Mouse (Mus musculus) embryonic facial prominence, embryonic 15.5 days (tissue): ENCODE measurements around the gene Trpc4ap. TPM values are rescaled to one million over a fixed set of nuclear protein-coding genes. Genes with fewer than 3 reads are reported as not detected.
A peak's percentile ranks its signal among the peaks of the same experiment; 100 is the strongest.
"Not testable (repeated sequence)": the region's sequence is repeated elsewhere in the genome, so short reads cannot be mapped to it uniquely, and the experiment has no call there.

ENCODE experiments used
- ATAC-seq: fragments of 200-750 bp; cut with Nextera tagmentation; 2 replicates; pipeline ENCODE4 v1.8.0; 2017; ENCODE audit warnings: low read depth, moderate TSS enrichment; ENCODE audit not compliant: insufficient number of reproducible peaks, low FRiP score, low TSS enrichment
- H3K27ac ChIP-seq: fragments of 300-500 bp; sonication (generic); replicated peaks from 2 replicates; pipeline ENCODE4 v1.5.1; 2015; ENCODE audit warnings: mild to moderate bottlenecking, inconsistent platforms
- H3K27me3 ChIP-seq: fragments of 300-500 bp; sonication (generic); 2 replicates; pipeline ENCODE4 v1.6.1; 2015; ENCODE audit warnings: inconsistent platforms
- H3K36me3 ChIP-seq: fragments of 300-500 bp; sonication (generic); 2 replicates; pipeline ENCODE4 v1.6.1; 2015; ENCODE audit warnings: mild to moderate bottlenecking, inconsistent platforms
- H3K4me1 ChIP-seq: fragments of 300-500 bp; sonication (generic); 2 replicates; pipeline ENCODE4 v1.6.1; 2015; ENCODE audit warnings: inconsistent platforms
- H3K4me2 ChIP-seq: fragments of 300-500 bp; sonication (generic); replicated peaks from 2 replicates; pipeline ENCODE4 v1.6.1; 2015; ENCODE audit warnings: mild to moderate bottlenecking, inconsistent platforms
- H3K4me3 ChIP-seq: fragments of 300-500 bp; sonication (generic); replicated peaks from 2 replicates; pipeline ENCODE4 v1.5.1; 2015; ENCODE audit warnings: mild to moderate bottlenecking, inconsistent platforms
- H3K9ac ChIP-seq: fragments of 300-500 bp; sonication (generic); 2 replicates; pipeline ENCODE4 v1.6.1; 2015; ENCODE audit warnings: inconsistent platforms
- H3K9me3 ChIP-seq: fragments of 300-500 bp; sonication (generic); replicated peaks from 2 replicates; pipeline ENCODE4 v1.6.1; 2016; ENCODE audit warnings: inconsistent platforms
- WGBS: fragments of 180-500 bp; shearing (Covaris S2); methylation state at CpG from one replicate; pipeline ENCODE4 v1.1.7; 2015; 5-methylcytosine and 5-hydroxymethylcytosine counted together
- polyA plus RNA-seq: library from polyadenylated mRNA; unstranded; fragments of >200 nt; fragmentation: Nextera tagmentation; extraction: Ambion mirVana; gene quantifications from 2 replicates; pipeline ENCODE4 v1.2.1, GENCODE M21; 2015

The Trpc4ap gene
- polyA plus RNA-seq, 1 experiment from 2014 or later = 137 TPM

- Histone ChIP-seq H3K36me3 (no peaks in the 10 kb centered on the region), H3K4me2 (no peak overlapping the region), H3K4me3 (no peak overlapping the region), H3K9me3 (no peaks in the 10 kb centered on the region), H3K27ac (no peak overlapping the region), H3K27me3 (peaks cover 8% of the 10 kb centered on the region; the same call in 1 of the 2 replicates), H3K9ac (no peak overlapping the region), H3K4me1 (peaks cover 12% of the 10 kb centered on the region)
- ATAC-seq = no peak
- 81% methylated on average over 9 of the region's 9 CpGs for WGBS
Measured at GRCm38 (mm10) chr2:155611834-155612550, 80.2 kb downstream of the Trpc4ap start.

GRCm38 (mm10) chr2:155610978-155611377, 81.2 kb downstream of the Trpc4ap start, which contains the start of gene Myh7b:
Gene Myh7b, plus strand, starts transcription at chr2:155611212.
- no peak for ATAC-seq
- WGBS = 39% methylated on average over 4 of the region's 4 CpGs
- H3K27ac ChIP-seq = no peak within 1 kb of the TSS
- H3K4me2 ChIP-seq = no peak within 1 kb of the TSS
- H3K36me3 ChIP-seq = no peaks in the 10 kb centered on the region
- H3K9me3 ChIP-seq = no peaks in the 10 kb centered on the region
- no peak within 1 kb of the TSS for H3K4me3 ChIP-seq
- H3K4me1 ChIP-seq = peaks cover 12% of the 10 kb centered on the region
- H3K9ac ChIP-seq = no peak within 1 kb of the TSS
- peaks cover 8% of the 10 kb centered on the region; the same call in 1 of the 2 replicates for H3K27me3 ChIP-seq

- no peak overlapping the region for H3K4me3 ChIP-seq
- H3K4me2 ChIP-seq = no peak overlapping the region
- H3K9ac ChIP-seq = no peak overlapping the region
- WGBS = 82% methylated on average over 4 of the region's 4 CpGs
- H3K27me3 ChIP-seq = no peaks in the 10 kb centered on the region
- no peaks in the 10 kb centered on the region for H3K9me3 ChIP-seq
- no peak overlapping the region for H3K27ac ChIP-seq
- no peaks in the 10 kb centered on the region for H3K4me1 ChIP-seq
- peak; percentile 41 for ATAC-seq
- H3K36me3 ChIP-seq = no peaks in the 10 kb centered on the region
Measured at GRCm38 (mm10) chr2:155606360-155606759, 85.8 kb downstream of the Trpc4ap start.

GRCm38 (mm10) chr2:155605236-155605589, 87.0 kb downstream of the Trpc4ap start:
- not testable (repeated sequence) for H3K9ac ChIP-seq, ATAC-seq, H3K9me3 ChIP-seq, H3K4me1 ChIP-seq, H3K27me3 ChIP-seq, H3K36me3 ChIP-seq, H3K27ac ChIP-seq, H3K4me3 ChIP-seq, H3K4me2 ChIP-seq
- 77% methylated on average over 4 of the region's 4 CpGs for WGBS

GRCm38 (mm10) chr2:155604560-155605235, 87.5 kb downstream of the Trpc4ap start:
- no peaks in the 10 kb centered on the region for H3K9me3 ChIP-seq
- WGBS = 21% methylated on average over 10 of the region's 10 CpGs
- H3K9ac ChIP-seq = no peak overlapping the region
- no peak overlapping the region for H3K4me2 ChIP-seq
- no peaks in the 10 kb centered on the region for H3K27me3 ChIP-seq
- H3K4me3 ChIP-seq = no peak overlapping the region
- H3K4me1 ChIP-seq = no peaks in the 10 kb centered on the region
- no peaks in the 10 kb centered on the region for H3K36me3 ChIP-seq
- 0 out of 2 replicates have a peak, but pooled peaks have one; percentile 27 for ATAC-seq
- H3K27ac ChIP-seq = no peak overlapping the region

- 0 out of 2 replicates have a peak, but pooled peaks have one; percentile 48 for ATAC-seq
- H3K4me1 ChIP-seq = no peaks in the 10 kb centered on the region
- no peaks in the 10 kb centered on the region for H3K27me3 ChIP-seq
- H3K9me3 ChIP-seq = no peaks in the 10 kb centered on the region
- H3K9ac ChIP-seq = no peak overlapping the region
- H3K27ac ChIP-seq = no peak overlapping the region
- 73% methylated on average over 3 of the region's 3 CpGs for WGBS
- H3K4me3 ChIP-seq = no peak overlapping the region
- no peaks in the 10 kb centered on the region for H3K36me3 ChIP-seq
- H3K4me2 ChIP-seq = no peak overlapping the region
Measured at GRCm38 (mm10) chr2:155603707-155604106, 88.5 kb downstream of the Trpc4ap start.

- no peak overlapping the region for H3K9ac ChIP-seq
- peaks cover 10% of the 10 kb centered on the region for H3K4me1 ChIP-seq
- no peak for ATAC-seq
- no peaks in the 10 kb centered on the region for H3K36me3 ChIP-seq
- no peaks in the 10 kb centered on the region for H3K9me3 ChIP-seq
- WGBS = 83% methylated on average over 6 of the region's 6 CpGs
- H3K27me3 ChIP-seq = no peaks in the 10 kb centered on the region
- H3K4me2 ChIP-seq = no peak overlapping the region
- no peak overlapping the region for H3K4me3 ChIP-seq
- H3K27ac ChIP-seq = no peak overlapping the region
Measured at GRCm38 (mm10) chr2:155595516-155595915, 96.7 kb downstream of the Trpc4ap start.

GRCm38 (mm10) chr2:155592854-155593283, 99.3 kb downstream of the Trpc4ap start:
- H3K9ac ChIP-seq = peak overlapping the region; percentile 65
- peak overlapping the region; percentile 55; the same call in 1 of the 2 replicates for H3K27ac ChIP-seq

GRCm38 (mm10) chr2:155592137-155592853, 99.9 kb downstream of the Trpc4ap start, which contains the start of gene Gss:
Gene Gss, minus strand, starts transcription at chr2:155592810.
- peak within 1 kb of the TSS; percentile 82 for H3K27ac ChIP-seq
- peak within 1 kb of the TSS; percentile 68 for H3K4me2 ChIP-seq
- peak within 1 kb of the TSS; percentile 70 for H3K4me3 ChIP-seq
- no peaks in the 10 kb centered on the region for H3K9me3 ChIP-seq
- peaks cover 10% of the 10 kb centered on the region for H3K4me1 ChIP-seq
- whole genome bisulfite sequencing = under 1% methylated on average over 53 of the region's 53 CpGs
- H3K27me3 ChIP-seq = no peaks in the 10 kb centered on the region
- peak; percentile 91 for ATAC-seq
- H3K9ac ChIP-seq = peak within 1 kb of the TSS; percentile 65
- H3K36me3 ChIP-seq = no peaks in the 10 kb centered on the region

More at GRCm38 (mm10) chr2:155592854-155593283, 99.3 kb downstream of the Trpc4ap start:
- peaks cover 10% of the 10 kb centered on the region for H3K4me1 ChIP-seq
- H3K4me3 ChIP-seq = peak overlapping the region; percentile 70
- 2% methylated on average over 9 of the region's 9 CpGs for WGBS
- peak overlapping the region; percentile 68 for H3K4me2 ChIP-seq
- ATAC-seq = peak; percentile 23; the same call in 1 of the 2 replicates
- H3K36me3 ChIP-seq = no peaks in the 10 kb centered on the region
- no peaks in the 10 kb centered on the region for H3K9me3 ChIP-seq
- H3K27me3 ChIP-seq = no peaks in the 10 kb centered on the region

- no peaks in the 10 kb centered on the region for H3K9me3 ChIP-seq
- peak overlapping the region; percentile 70 for H3K4me3 ChIP-seq
- peaks cover 10% of the 10 kb centered on the region for H3K4me1 ChIP-seq
- no peaks in the 10 kb centered on the region for H3K36me3 ChIP-seq
- peak overlapping the region; percentile 68 for H3K4me2 ChIP-seq
- H3K9ac ChIP-seq = peak overlapping the region; percentile 65
- WGBS = 5% methylated on average over 6 of the region's 6 CpGs
- H3K27ac ChIP-seq = peak overlapping the region; percentile 82
- H3K27me3 ChIP-seq = no peaks in the 10 kb centered on the region
- ATAC-seq = no peak
Measured at GRCm38 (mm10) chr2:155591676-155592075, 100.5 kb downstream of the Trpc4ap start.

- H3K4me2 ChIP-seq = no peak overlapping the region; the same call in 1 of the 2 replicates
- no peaks in the 10 kb centered on the region for H3K27me3 ChIP-seq
- no peak overlapping the region for H3K4me3 ChIP-seq
- no peak for ATAC-seq
- H3K9me3 ChIP-seq = no peaks in the 10 kb centered on the region
- no peaks in the 10 kb centered on the region for H3K36me3 ChIP-seq
- peaks cover 10% of the 10 kb centered on the region for H3K4me1 ChIP-seq
- no peak overlapping the region for H3K9ac ChIP-seq
- WGBS = 86% methylated on average over 2 of the region's 2 CpGs
- no peak overlapping the region for H3K27ac ChIP-seq
Measured at GRCm38 (mm10) chr2:155590876-155591275, 101.3 kb downstream of the Trpc4ap start.
